Mouse (Mus musculus) spleen, adult 2 months (tissue): Measurements from ENCODE around the gene Zkscan1. TPM values are rescaled to one million over a fixed set of nuclear protein-coding genes. Genes with fewer than 3 reads are reported as not detected.

Experiments used
- DNase-seq, 2 experiments: peaks; one replicate each; pipeline versions ENCODE4 v3.0.0 to v3.0.0-alpha.2; 2012 to 2021; ENCODE audit warnings: low spot score in 2 of 2, low read depth in 1 of 2
- H3K27ac ChIP-seq: fragments of 200-500 bp; 2 replicates; pipeline ENCODE4 v1.5.1; 2012; ENCODE audit warnings: low read length, inconsistent platforms; ENCODE audit not compliant: insufficient read depth
- H3K27me3 ChIP-seq: fragments of 200-500 bp; 2 replicates; pipeline ENCODE4 v1.6.1; 2012; ENCODE audit warnings: mild to moderate bottlenecking, moderate library complexity, low read length, inconsistent platforms; ENCODE audit not compliant: control insufficient read depth, insufficient read depth
- H3K36me3 ChIP-seq: fragments of 200-500 bp; 2 replicates; pipeline ENCODE4 v1.6.1; 2012; ENCODE audit warnings: mild to moderate bottlenecking, low read length, inconsistent platforms; ENCODE audit not compliant: control insufficient read depth, insufficient read depth
- H3K4me1 ChIP-seq: fragments of 200-500 bp; 2 replicates; pipeline ENCODE4 v1.6.1; 2011; ENCODE audit warnings: inconsistent platforms; ENCODE audit not compliant: control insufficient read depth, insufficient read depth, insufficient read length
- H3K4me3 ChIP-seq: fragments of 200-500 bp; 2 replicates; pipeline ENCODE4 v1.5.1; 2011; ENCODE audit warnings: mild to moderate bottlenecking, inconsistent platforms; ENCODE audit not compliant: insufficient read depth, insufficient read length; ENCODE audit errors: extremely low read depth
- CTCF ChIP-seq: fragments of 200-500 bp; IDR thresholded peaks from 2 replicates; pipeline ENCODE4 v1.5.1; 2011; ENCODE audit warnings: mild to moderate bottlenecking, inconsistent platforms; ENCODE audit not compliant: insufficient read depth, insufficient read length, insufficient replicate concordance; ENCODE audit errors: extremely low read depth
- POLR2A ChIP-seq: fragments of 200-500 bp; IDR thresholded peaks from 2 replicates; pipeline ENCODE4 v1.6.1; 2011; ENCODE audit warnings: low read depth, low read length, inconsistent platforms
- WGBS: fragments of 180-500 bp; shearing (Covaris S2); methylation state at CpG from one replicate; pipeline ENCODE4 v1.1.7; 2018; 5-methylcytosine and 5-hydroxymethylcytosine counted together
- polyA plus RNA-seq: library from polyadenylated mRNA; depleted of rRNA; stranded (reverse); fragments of >200 nt; gene quantifications from 2 replicates; pipeline ENCODE4 v1.2.3, GENCODE M21; 2012; rRNA removed

Zkscan1 gene
- polyA plus RNA-seq, 1 experiment: 1.6 TPM

- H3K4me3 ChIP-seq: no peak overlapping the region
- TF ChIP-seq CTCF: no peak
- no peak for TF ChIP-seq POLR2A
- no peaks in the 10 kb centered on the region for H3K4me1 ChIP-seq
- peaks cover 2% of the 10 kb centered on the region; the same call in 1 of the 2 replicates for H3K36me3 ChIP-seq
- whole genome bisulfite sequencing: 8% methylated on average over 4 of the region's 4 CpGs
- no peak for DNase-seq
- H3K27ac ChIP-seq: no peak overlapping the region
- H3K27me3 ChIP-seq: no peaks in the 10 kb centered on the region
Observed at GRCm38 (mm10) chr5:138138585-138138984, 53.7 kb downstream of the Zkscan1 start.

- no peak overlapping the region for H3K27ac ChIP-seq
Observed at GRCm38 (mm10) chr5:138154390-138154789, 69.5 kb downstream of the Zkscan1 start.

GRCm38 (mm10) chr5:138155443-138155976 lies 70.6 kb downstream of the Zkscan1 start, which contains the start of gene Zfp113:
Gene Zfp113 (minus strand): TSS chr5:138155744.
- 0% methylated on average over 31 of the region's 31 CpGs for WGBS
- 0 out of 2 replicates have a peak, but pooled peaks cover 2% of the 10 kb centered on the region for H3K4me1 ChIP-seq
- peaks cover 10% of the 10 kb centered on the region for H3K36me3 ChIP-seq
- peak; percentile 88 to 89 for DNase-seq
- no peaks in the 10 kb centered on the region for H3K27me3 ChIP-seq
- TF ChIP-seq CTCF (peak; percentile 79; the same call in 1 of the 2 replicates), POLR2A (peak; percentile 51)
- peak within 1 kb of the TSS; percentile 77 for H3K4me3 ChIP-seq
- peak within 1 kb of the TSS; percentile 68 for H3K27ac ChIP-seq

More at GRCm38 (mm10) chr5:138154390-138154789, 69.5 kb downstream of the Zkscan1 start:
- Histone ChIP-seq H3K4me3 (no peak overlapping the region), H3K27me3 (no peaks in the 10 kb centered on the region), H3K36me3 (peaks cover 13% of the 10 kb centered on the region), H3K4me1 (0 out of 2 replicates have a peak, but pooled peaks cover 2% of the 10 kb centered on the region)
- no peak for DNase-seq
- no peak for TF ChIP-seq POLR2A
- TF ChIP-seq CTCF: no peak
- 81% methylated on average over 3 of the region's 3 CpGs for WGBS

Other genes with a start within 250 kb of the Zkscan1 start
- gene Pilra, start 248.8 kb upstream of the Zkscan1 start, polyA plus RNA-seq: 22.5 and 41.5 TPM in 2 replicates
- 22.8 and 40.7 TPM in 2 replicates for gene Pilrb1, start 227.0 kb upstream of the Zkscan1 start, polyA plus RNA-seq
- gene Pilrb2, start 213.3 kb upstream of the Zkscan1 start, polyA plus RNA-seq: 28.8 and 47.8 TPM in 2 replicates
- gene Cyp3a13, start 163.5 kb upstream of the Zkscan1 start, polyA plus RNA-seq: not detected in 2 replicates
- gene Gjc3, start 122.0 kb upstream of the Zkscan1 start, polyA plus RNA-seq: 0.02 TPM in 2 replicates
- not detected in 2 replicates for gene Azgp1, start 103.6 kb upstream of the Zkscan1 start, polyA plus RNA-seq
- gene Smok3a, start 63.8 kb upstream of the Zkscan1 start, polyA plus RNA-seq: not detected in 2 replicates
- not detected in 2 replicates for gene Smok3b, start 63.7 kb upstream of the Zkscan1 start, polyA plus RNA-seq
- gene Smok3c, start 31.9 kb upstream of the Zkscan1 start, polyA plus RNA-seq: not detected in 2 replicates
- gene Zscan21, start 31.8 kb downstream of the Zkscan1 start, polyA plus RNA-seq: 3.3 and 3.7 TPM in 2 replicates
- 1.1 and 3.5 TPM in 2 replicates for gene Zfp113, start 70.7 kb downstream of the Zkscan1 start, polyA plus RNA-seq
- gene Cops6, start 76.0 kb downstream of the Zkscan1 start, polyA plus RNA-seq: 34.3 and 38.1 TPM in 2 replicates
- 20.2 and 22.6 TPM in 2 replicates for gene Ap4m1, start 86.9 kb downstream of the Zkscan1 start, polyA plus RNA-seq
- 35.7 and 51.0 TPM in 2 replicates for gene Mcm7, start 87.3 kb downstream of the Zkscan1 start, polyA plus RNA-seq
- gene Taf6, start 102.4 kb downstream of the Zkscan1 start, polyA plus RNA-seq: 38.6 and 50.6 TPM in 2 replicates
- gene Cnpy4, start 102.4 kb downstream of the Zkscan1 start, polyA plus RNA-seq: 2.9 and 4.3 TPM in 2 replicates
- gene Mblac1, start 109.2 kb downstream of the Zkscan1 start, polyA plus RNA-seq: 2.6 and 4.0 TPM in 2 replicates
- 1.2 and 1.6 TPM in 2 replicates for gene Nxpe5, start 140.8 kb downstream of the Zkscan1 start, polyA plus RNA-seq
- gene Lamtor4, start 170.4 kb downstream of the Zkscan1 start, polyA plus RNA-seq: 108 and 135 TPM in 2 replicates
- gene BC037034, start 178.9 kb downstream of the Zkscan1 start, polyA plus RNA-seq: 114 and 128 TPM in 2 replicates
- 0.06 and 0.08 TPM in 2 replicates for gene Gal3st4, start 187.8 kb downstream of the Zkscan1 start, polyA plus RNA-seq
- gene Gm43720, start 194.9 kb downstream of the Zkscan1 start, polyA plus RNA-seq: not detected in 2 replicates
- gene Gpc2, start 194.9 kb downstream of the Zkscan1 start, polyA plus RNA-seq: 4.4 and 4.8 TPM in 2 replicates
- gene Stag3, start 195.2 kb downstream of the Zkscan1 start, polyA plus RNA-seq: 2.3 and 2.5 TPM in 2 replicates